ENCODE assay signal across 8 mouse cellular contexts in genomic region chr11:16950976-16951760, GRCm38 (mm10). TPM values are rescaled to one million over a fixed set of nuclear protein-coding genes. Genes with fewer than 3 reads are reported as not detected.
DNase-seq lines count a peak whose midpoint lies in the region; ATAC-seq lines count a peak whose summit lies in the region.

Gene Fbxo48, plus strand, starts transcription at chr11:16951375.

- H3K4me3 ChIP-seq in intestine, embryonic 14.5 days (ENCODE audit: low read depth, low read length) = peak within 1 kb of the TSS; percentile 71

- intact Hi-C loops in left cerebral cortex, postnatal 14 days (cut with DNase I) = no loop called here

- H3K27ac ChIP-seq in intestine, embryonic 14.5 days (ENCODE audit: low read depth) = peak within 1 kb of the TSS; percentile 62; the same call in 1 of the 2 replicates

- no peaks in the 10 kb centered on the region for H3K36me3 ChIP-seq in intestine, embryonic 14.5 days (ENCODE audit: control insufficient read depth, insufficient read depth, low read length)

- H3K9me3 ChIP-seq in intestine, embryonic 14.5 days (ENCODE audit: control insufficient read depth, low read length) = no peaks in the 10 kb centered on the region

- peaks cover 13% of the 10 kb centered on the region; the same call in 1 of the 2 replicates for H3K4me1 ChIP-seq in intestine, embryonic 14.5 days (replicated peaks; ENCODE audit: control insufficient read depth, insufficient read depth, low read length)

- ATAC-seq in intestine, embryonic 14.5 days (replicated peaks; ENCODE audit: low FRiP score, low TSS enrichment, low read depth) = peak; percentile 100

- under 1% methylated on average over 38 of the region's 38 CpGs for WGBS in intestine, embryonic 14.5 days

- H3K27me3 ChIP-seq in intestine, embryonic 14.5 days (replicated peaks; ENCODE audit: control insufficient read depth, insufficient read depth, low read length) = no peaks in the 10 kb centered on the region

- peak; percentile 86 to 88 for DNase-seq in adrenal gland, adult 18-20 months (ENCODE audit: low spot score in 2 of 2)
- DNase-seq in embryo, embryonic 11 days = peak; percentile 98
- DNase-seq in gastrocnemius, postnatal 25 days = peak; percentile 95
- peak; percentile 96 for DNase-seq in intestine, embryonic 14.5 days (ENCODE audit: low spot score)
- peak; percentile 95 to 96 for DNase-seq in left cerebral cortex, postnatal 14 days (ENCODE audit: low spot score in 2 of 2)
- peak; percentile 99 for DNase-seq in mesoderm, embryonic 11.5 days (ENCODE audit: low read depth, low spot score)
- DNase-seq in right cerebral cortex, postnatal 36 days (ENCODE audit: low spot score in 2 of 2) = peak; percentile 92 to 95
- DNase-seq in yolk sac, embryonic 10.5 days (ENCODE audit: low spot score) = peak; percentile 98

- peak within 1 kb of the TSS; percentile 77 for H3K9ac ChIP-seq in intestine, embryonic 14.5 days (ENCODE audit: low read length)

- peak within 1 kb of the TSS; percentile 80 for H3K4me2 ChIP-seq in intestine, embryonic 14.5 days (ENCODE audit: low read length)

RNA-seq across cellular contexts. Expression of gene Fbxo48, which starts in this region (rescaled TPM):
- under 1 TPM; 0.32 to 0.33 TPM for total RNA-seq in adrenal gland, adult 18-20 months (2021)
- total RNA-seq in gastrocnemius, postnatal 25 days (2021) = under 1 TPM in 1 of 2 experiments, not detected in 1; 0.13 TPM
- polyA plus RNA-seq in intestine, embryonic 14.5 days (2014; fragmentation: Nextera tagmentation; extraction: Ambion mirVana) = 1.4 and 2.3 TPM in 2 replicates
- 1 to 10 TPM; 1.1 to 1.7 TPM for total RNA-seq in left cerebral cortex, postnatal 14 days (2021)

Comparison
In these comparisons a context has a peak if more than half of its experiments do, and no peak if none do; other contexts are left out.
1. Peak in every context shown above with its lines: DNase-seq, ATAC-seq, H3K4me3 ChIP-seq and H3K27ac ChIP-seq.
2. Peak in DNase-seq in adrenal gland, adult 18-20 months; RNA of the gene not detected or under 1 TPM.
3. Peak in DNase-seq in gastrocnemius, postnatal 25 days; RNA of the gene not detected or under 1 TPM.